Mouse (Mus musculus) liver, adult 2 months (tissue): ENCODE measurements at regions not wholly inside any gene's neighbourhood (a gene's known extent, or its start where the extent isn't known, plus 50 kb on each side); places are given as distances from the start of the nearest gene placed in this dataset.

Experiments used
- CTCF ChIP-seq: fragments of 200-500 bp; IDR thresholded peaks from 2 replicates; pipeline ENCODE4 v1.5.1; 2011; ENCODE audit warnings: low read depth, low read length, control low read depth
- POLR2A ChIP-seq: fragments of 200-500 bp; IDR thresholded peaks from 2 replicates; pipeline ENCODE4 v1.6.1; 2011; ENCODE audit warnings: low read length, control low read depth; ENCODE audit not compliant: insufficient read depth; ENCODE audit errors: extremely low read depth

- TF ChIP-seq POLR2A: no peak
- TF ChIP-seq CTCF: no peak
Measured at GRCm38 (mm10) chr10:119083431-119083830, 156.4 kb downstream of the Cand1 start.
